Mouse (Mus musculus): ENCODE data around the gene Nat8l. TPM values are rescaled to one million over a fixed set of nuclear protein-coding genes. Genes with fewer than 3 reads are reported as not detected.

The Nat8l gene
- total and polyA plus RNA-seq, 3 experiments: not detected

DNA sequence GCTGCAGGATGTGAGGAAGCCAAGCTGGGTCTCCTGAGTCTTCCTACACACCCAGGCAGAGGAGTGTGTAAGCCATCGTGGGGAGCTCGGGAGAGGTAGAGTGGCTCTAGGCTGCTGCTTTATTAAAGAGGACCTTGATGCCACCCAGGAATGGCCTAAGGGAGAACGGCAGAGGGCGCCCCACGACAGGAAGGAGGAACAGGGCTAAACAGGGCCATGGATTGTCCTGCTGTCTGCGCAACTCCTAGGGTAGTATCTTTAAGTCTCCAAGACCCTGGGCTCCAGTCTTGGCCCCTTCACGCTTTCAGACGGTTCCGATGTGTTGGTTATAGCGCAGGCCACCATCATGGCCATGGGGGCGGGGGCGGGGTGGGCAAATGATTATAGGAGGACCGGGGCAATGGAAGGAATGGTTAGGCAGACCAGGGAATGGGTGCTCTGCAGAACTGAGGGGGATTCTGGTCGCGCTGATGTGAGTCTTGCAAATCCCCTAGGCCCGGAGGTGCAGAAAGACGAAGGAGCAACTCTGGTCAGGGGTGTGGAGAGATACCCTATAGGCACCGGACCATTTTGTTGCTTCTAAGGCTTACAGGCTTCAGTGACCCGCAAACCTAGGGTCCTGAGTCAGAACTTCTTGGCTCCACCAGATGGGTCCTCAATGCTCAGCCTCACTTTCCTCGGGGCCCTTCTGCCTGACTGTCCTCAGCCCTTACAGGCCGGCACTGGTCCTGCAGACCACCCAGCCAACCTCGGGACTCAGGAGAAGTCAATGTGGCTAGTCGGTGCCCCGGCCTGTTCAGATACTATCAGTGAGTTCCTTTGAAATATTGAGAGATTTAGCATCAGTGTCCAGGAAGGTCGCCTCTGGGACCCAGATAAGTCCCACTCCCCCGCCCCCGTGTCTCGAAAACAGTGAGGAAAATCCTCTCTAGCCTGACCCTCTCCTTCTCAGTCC, 836 bp upstream of the Nat8l start:
- no peak overlapping the region for H3K4me3 ChIP-seq (ENCODE audit: low read depth, low read length)
- TF ChIP-seq GATA1 (IDR thresholded peaks at IDR 0.05; ENCODE audit: borderline replicate concordance, low read length) (no peak), TAL1 (conservative IDR thresholded peaks at IDR 0.05; ENCODE audit: low read depth, low read length) (no peak), POLR2AphosphoS5 (IDR thresholded peaks at IDR 0.05; ENCODE audit: insufficient replicate concordance, low read depth, low read length) (no peak), CTCF (IDR thresholded peaks at IDR 0.05; ENCODE audit: low read depth, low read length) (no peak), GATA2 (IDR thresholded peaks at IDR 0.05; ENCODE audit: borderline replicate concordance, low read depth, low read length) (no peak)

DNA sequence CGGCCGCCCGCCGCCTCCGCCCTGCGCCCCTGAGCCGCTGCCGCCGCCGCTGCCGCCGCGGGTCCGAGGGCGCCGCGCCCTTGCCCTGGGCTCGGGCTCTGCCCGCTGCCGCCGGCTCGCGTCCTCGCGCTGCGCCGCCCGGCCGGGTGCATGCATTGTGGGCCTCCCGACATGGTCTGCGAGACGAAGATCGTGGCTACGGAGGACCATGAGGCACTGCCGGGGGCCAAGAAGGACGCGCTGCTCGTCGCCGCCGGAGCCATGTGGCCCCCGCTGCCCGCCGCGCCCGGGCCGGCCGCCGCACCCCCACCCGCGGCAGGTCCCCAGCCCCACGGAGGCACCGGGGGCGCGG, 886 bp downstream of the Nat8l start:
- no peak for ATAC-seq (ENCODE audit: extremely low read depth, insufficient number of reproducible peaks, low FRiP score, poor library complexity, severe bottlenecking)
- H3K4me3 ChIP-seq (ENCODE audit: low read depth, low read length): peak overlapping the region; percentile 20; the same call in 1 of the 2 replicates
- peaks cover 30% of the 10 kb centered on the region for H3K9me3 ChIP-seq (replicated peaks)
- TF ChIP-seq GATA1 (IDR thresholded peaks at IDR 0.05; ENCODE audit: borderline replicate concordance, low read length) (no peak), GATA2 (IDR thresholded peaks at IDR 0.05; ENCODE audit: borderline replicate concordance, low read depth, low read length) (no peak), CTCF (IDR thresholded peaks at IDR 0.05; ENCODE audit: low read depth, low read length) (no peak), TAL1 (conservative IDR thresholded peaks at IDR 0.05; ENCODE audit: low read depth, low read length) (no peak), POLR2AphosphoS5 (IDR thresholded peaks at IDR 0.05; ENCODE audit: insufficient replicate concordance, low read depth, low read length) (no peak)
- DNase-seq (ENCODE audit: low spot score): no peak
- no peaks in the 10 kb centered on the region for H3K4me1 ChIP-seq (ENCODE audit: insufficient read depth, low read depth, low read length)
- H3K36me3 ChIP-seq (replicated peaks): no peaks in the 10 kb centered on the region
- H3K27me3 ChIP-seq (ENCODE audit: insufficient read depth, low read length): peaks cover 3% of the 10 kb centered on the region; the same call in 1 of the 2 replicates

More for the DNA sequence above, 836 bp upstream of the Nat8l start:
- H3K36me3 ChIP-seq (replicated peaks): no peaks in the 10 kb centered on the region
- H3K4me1 ChIP-seq (ENCODE audit: insufficient read depth, low read depth, low read length): no peaks in the 10 kb centered on the region
- H3K27me3 ChIP-seq (ENCODE audit: insufficient read depth, low read length): no peaks in the 10 kb centered on the region; the same call in 1 of the 2 replicates
- DNase-seq (ENCODE audit: low spot score) (no peak), ATAC-seq (ENCODE audit: extremely low read depth, insufficient number of reproducible peaks, low FRiP score, poor library complexity, severe bottlenecking) (no peak)
- H3K9me3 ChIP-seq (replicated peaks): peaks cover 30% of the 10 kb centered on the region

DNA sequence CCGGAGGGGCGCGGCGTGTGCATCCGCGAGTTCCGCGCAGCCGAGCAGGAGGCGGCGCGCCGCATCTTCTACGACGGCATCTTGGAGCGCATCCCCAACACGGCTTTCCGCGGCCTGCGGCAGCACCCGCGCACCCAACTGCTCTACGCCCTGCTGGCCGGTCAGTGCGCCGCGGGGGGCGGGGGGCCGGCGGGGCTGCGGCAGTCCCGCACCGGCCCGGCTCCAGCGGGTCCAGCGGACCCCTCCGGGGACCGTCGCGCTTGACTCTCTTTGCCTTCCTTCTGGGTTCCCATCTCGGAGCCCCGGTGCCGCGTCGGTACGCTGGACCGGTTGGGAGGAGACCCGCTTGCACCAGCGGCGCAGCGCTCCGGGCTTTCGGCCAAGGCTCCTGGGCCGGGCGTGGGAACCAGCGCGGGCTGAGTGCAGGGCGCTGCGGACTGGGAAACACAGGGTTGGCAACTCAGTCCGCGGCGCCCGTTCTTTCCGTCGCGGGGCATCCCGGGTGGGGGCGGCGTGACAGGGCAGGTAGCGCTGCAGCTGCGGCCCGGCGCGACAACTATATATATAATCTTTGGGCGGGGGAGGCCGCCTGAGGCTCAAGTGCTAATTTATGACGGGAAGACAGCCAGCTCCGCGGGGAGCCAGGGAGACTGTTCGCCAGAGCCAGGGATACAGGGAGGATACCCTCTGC, 1.4 kb downstream of the Nat8l start:
- peaks cover 3% of the 10 kb centered on the region; the same call in 1 of the 2 replicates for H3K27me3 ChIP-seq (ENCODE audit: insufficient read depth, low read length)
- H3K4me3 ChIP-seq (ENCODE audit: low read depth, low read length): peak overlapping the region; percentile 20; the same call in 1 of the 2 replicates
- DNase-seq (ENCODE audit: low spot score) (no peak), ATAC-seq (ENCODE audit: extremely low read depth, insufficient number of reproducible peaks, low FRiP score, poor library complexity, severe bottlenecking) (no peak)
- H3K36me3 ChIP-seq (replicated peaks): no peaks in the 10 kb centered on the region
- H3K9me3 ChIP-seq (replicated peaks): peaks cover 30% of the 10 kb centered on the region
- H3K4me1 ChIP-seq (ENCODE audit: insufficient read depth, low read depth, low read length): no peaks in the 10 kb centered on the region
- TF ChIP-seq GATA1 (IDR thresholded peaks at IDR 0.05; ENCODE audit: borderline replicate concordance, low read length): no peak
- no peak for TF ChIP-seq TAL1 (conservative IDR thresholded peaks at IDR 0.05; ENCODE audit: low read depth, low read length)
- no peak for TF ChIP-seq GATA2 (IDR thresholded peaks at IDR 0.05; ENCODE audit: borderline replicate concordance, low read depth, low read length)
- TF ChIP-seq POLR2AphosphoS5 (IDR thresholded peaks at IDR 0.05; ENCODE audit: insufficient replicate concordance, low read depth, low read length): no peak
- no peak for TF ChIP-seq CTCF (IDR thresholded peaks at IDR 0.05; ENCODE audit: low read depth, low read length)

DNA sequence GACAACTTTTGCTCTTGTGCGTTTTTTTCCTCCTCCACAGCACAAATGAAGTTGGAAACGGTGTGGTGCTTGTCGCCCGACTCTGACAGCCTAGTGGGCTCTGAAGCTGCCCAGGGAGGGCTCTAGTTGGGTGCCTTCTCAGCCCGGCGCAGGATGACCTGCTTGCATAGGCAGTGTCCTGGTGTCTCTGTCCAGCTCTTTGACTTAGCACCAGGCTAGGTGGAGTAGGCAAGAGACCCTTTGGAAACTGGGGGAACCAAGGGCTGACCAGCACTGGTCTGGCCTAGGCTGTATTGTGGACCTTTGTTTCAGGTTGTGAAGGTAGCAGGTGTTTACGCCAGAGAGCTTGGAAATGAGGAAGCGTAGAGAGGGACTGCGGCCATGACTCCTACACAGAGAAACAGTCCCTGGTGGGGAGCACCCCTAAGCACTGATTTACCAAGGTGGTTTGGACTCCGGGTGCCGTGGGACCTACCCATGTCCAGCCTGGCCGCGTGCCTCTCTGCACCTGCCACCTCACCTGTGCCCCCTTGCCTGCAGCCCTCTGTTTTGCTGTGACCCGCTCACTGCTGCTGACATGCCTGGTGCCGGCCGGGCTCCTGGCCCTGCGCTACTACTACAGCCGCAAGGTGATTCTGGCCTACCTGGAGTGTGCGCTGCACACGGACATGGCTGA, 2.2 kb downstream of the Nat8l start:
- H3K36me3 ChIP-seq (replicated peaks): no peaks in the 10 kb centered on the region
- H3K27me3 ChIP-seq (ENCODE audit: insufficient read depth, low read length): peaks cover 3% of the 10 kb centered on the region; the same call in 1 of the 2 replicates
- H3K9me3 ChIP-seq (replicated peaks): peaks cover 30% of the 10 kb centered on the region
- no peak for DNase-seq (ENCODE audit: low spot score)
- H3K4me3 ChIP-seq (ENCODE audit: low read depth, low read length): no peak overlapping the region
- no peak for TF ChIP-seq GATA1 (IDR thresholded peaks at IDR 0.05; ENCODE audit: borderline replicate concordance, low read length)
- TF ChIP-seq CTCF (IDR thresholded peaks at IDR 0.05; ENCODE audit: low read depth, low read length): no peak
- no peak for TF ChIP-seq GATA2 (IDR thresholded peaks at IDR 0.05; ENCODE audit: borderline replicate concordance, low read depth, low read length)
- TF ChIP-seq TAL1 (conservative IDR thresholded peaks at IDR 0.05; ENCODE audit: low read depth, low read length): no peak
- no peak for TF ChIP-seq POLR2AphosphoS5 (IDR thresholded peaks at IDR 0.05; ENCODE audit: insufficient replicate concordance, low read depth, low read length)
- H3K4me1 ChIP-seq (ENCODE audit: insufficient read depth, low read depth, low read length): no peaks in the 10 kb centered on the region
- ATAC-seq (ENCODE audit: extremely low read depth, insufficient number of reproducible peaks, low FRiP score, poor library complexity, severe bottlenecking): no peak

DNA sequence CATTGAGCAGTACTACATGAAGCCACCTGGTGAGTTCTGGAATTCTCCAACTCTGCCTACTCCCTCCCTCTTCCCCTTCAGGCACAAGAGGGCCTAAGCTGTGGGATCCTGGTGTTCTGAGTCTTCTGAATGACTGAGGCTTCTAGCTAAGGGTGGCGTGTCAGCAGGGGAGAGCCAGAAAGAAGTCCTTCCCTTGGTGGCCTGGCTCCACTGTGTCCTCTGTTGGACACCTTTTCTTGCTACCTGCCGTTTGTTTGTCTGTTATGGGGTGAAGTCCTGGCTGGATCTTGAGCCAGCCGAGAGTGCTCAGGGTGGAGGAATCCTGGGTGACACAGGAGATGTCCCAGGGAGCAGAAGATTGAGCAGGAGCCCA, 2.7 kb downstream of the Nat8l start:
- Histone ChIP-seq H3K27me3 (ENCODE audit: insufficient read depth, low read length) (peaks cover 3% of the 10 kb centered on the region; the same call in 1 of the 2 replicates), H3K4me1 (ENCODE audit: insufficient read depth, low read depth, low read length) (no peaks in the 10 kb centered on the region), H3K36me3 (replicated peaks) (no peaks in the 10 kb centered on the region), H3K4me3 (ENCODE audit: low read depth, low read length) (no peak overlapping the region), H3K9me3 (replicated peaks) (peaks cover 30% of the 10 kb centered on the region)
- DNase-seq (ENCODE audit: low spot score) (no peak), ATAC-seq (ENCODE audit: extremely low read depth, insufficient number of reproducible peaks, low FRiP score, poor library complexity, severe bottlenecking) (no peak)
- no peak for TF ChIP-seq POLR2AphosphoS5 (IDR thresholded peaks at IDR 0.05; ENCODE audit: insufficient replicate concordance, low read depth, low read length)

Measured in G1E (cell line).